Mouse (Mus musculus): Measurements from ENCODE around the gene Wnk4. TPM values are rescaled to one million over a fixed set of nuclear protein-coding genes. Genes with fewer than 3 reads are reported as not detected.

Gene Wnk4
- polyA plus RNA-seq, 1 experiment from 2014 or later, result 6.0 TPM

DNA sequence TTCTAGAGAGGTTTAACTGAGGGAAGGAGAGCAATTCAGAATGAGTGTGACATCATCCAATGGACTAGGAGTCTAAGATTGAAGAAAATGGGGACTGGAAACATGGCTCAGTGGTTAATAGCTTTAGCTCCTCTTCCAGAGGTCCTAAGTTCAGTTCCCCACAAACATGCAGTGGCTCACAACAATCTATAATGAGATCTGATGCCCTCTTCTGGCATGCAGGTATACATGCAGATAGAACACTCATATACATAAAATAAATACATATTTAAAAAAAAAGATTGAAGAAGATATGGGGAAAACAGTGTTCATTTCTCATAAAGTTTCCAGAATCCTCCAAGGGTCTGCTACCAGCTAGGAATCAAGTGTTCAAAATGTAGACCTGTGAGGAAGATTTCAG lies 24.9 kb upstream of the Wnk4 start:
- Histone ChIP-seq H3K4me2 (replicated peaks) (no peak overlapping the region), H3K27me3 (ENCODE audit: control insufficient read depth, insufficient read depth, low read length) (no peaks in the 10 kb centered on the region), H3K4me1 (replicated peaks; ENCODE audit: control insufficient read depth, insufficient read depth, low read length) (no peaks in the 10 kb centered on the region), H3K27ac (no peak overlapping the region), H3K9ac (no peak overlapping the region), H3K36me3 (replicated peaks; ENCODE audit: control insufficient read depth, insufficient read depth) (no peaks in the 10 kb centered on the region), H3K9me3 (ENCODE audit: control insufficient read depth, low read length) (no peaks in the 10 kb centered on the region), H3K4me3 (replicated peaks; ENCODE audit: low read length) (no peak overlapping the region)
- DNase-seq (ENCODE audit: low spot score), result no peak
- ATAC-seq (ENCODE audit: low FRiP score), result no peak

DNA sequence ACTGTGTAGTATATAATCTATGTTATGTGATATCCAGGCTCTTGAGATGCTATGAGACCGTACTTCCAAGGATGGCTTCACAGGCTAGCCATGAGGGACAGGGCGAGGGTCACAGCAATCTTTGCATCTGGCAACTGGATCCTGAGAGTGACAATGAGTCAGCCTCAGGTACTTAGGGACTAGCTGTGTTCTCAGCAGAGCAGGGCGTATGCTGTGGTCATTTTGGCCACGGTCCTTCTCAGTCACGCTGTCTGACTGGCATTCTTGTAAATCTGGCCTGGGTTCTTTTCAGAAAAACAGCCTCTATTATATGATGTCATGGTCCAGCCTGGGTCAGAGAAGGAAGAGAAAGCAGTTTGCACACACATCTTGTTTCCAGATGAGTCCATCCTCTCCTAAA lies 23.6 kb upstream of the Wnk4 start:
- Histone ChIP-seq H3K4me3 (replicated peaks; ENCODE audit: low read length) (no peak overlapping the region), H3K27ac (no peak overlapping the region), H3K27me3 (ENCODE audit: control insufficient read depth, insufficient read depth, low read length) (no peaks in the 10 kb centered on the region), H3K36me3 (replicated peaks; ENCODE audit: control insufficient read depth, insufficient read depth) (no peaks in the 10 kb centered on the region), H3K9ac (no peak overlapping the region), H3K9me3 (ENCODE audit: control insufficient read depth, low read length) (no peaks in the 10 kb centered on the region), H3K4me2 (replicated peaks) (no peak overlapping the region), H3K4me1 (replicated peaks; ENCODE audit: control insufficient read depth, insufficient read depth, low read length) (no peaks in the 10 kb centered on the region)
- ATAC-seq (ENCODE audit: low FRiP score) (no peak), DNase-seq (ENCODE audit: low spot score) (no peak)
- 95% methylated on average over 5 of the region's 5 CpGs for WGBS

DNA sequence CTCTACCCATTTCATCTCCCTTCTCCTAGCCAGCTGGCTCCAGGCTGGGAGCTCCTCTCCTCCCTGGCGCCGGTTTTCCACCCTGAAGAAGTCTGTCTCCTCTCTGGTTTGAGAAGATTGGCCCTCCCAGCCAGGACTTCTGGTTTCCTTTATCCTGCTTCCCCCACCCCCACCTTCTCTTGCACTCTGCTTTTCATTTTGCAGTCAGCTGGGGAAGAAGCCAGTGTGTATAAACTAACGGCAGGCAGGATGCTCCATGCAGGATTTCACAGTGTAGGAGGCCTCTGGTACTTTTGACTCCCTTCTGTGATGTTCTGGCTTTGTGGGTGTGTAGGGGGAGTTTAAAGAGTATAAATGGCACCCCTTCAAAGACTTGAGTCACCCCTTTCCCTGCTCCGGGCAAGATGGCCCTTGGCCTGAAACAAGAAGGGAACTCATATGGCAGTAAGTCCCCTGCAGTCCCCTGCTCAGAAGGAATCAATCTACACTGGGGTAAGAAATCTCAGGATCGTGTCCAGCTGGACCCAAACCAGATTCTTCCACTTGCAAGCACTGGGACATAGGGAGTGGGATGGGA lies 22.2 kb upstream of the Wnk4 start:
- Histone ChIP-seq H3K27me3 (ENCODE audit: control insufficient read depth, insufficient read depth, low read length) (no peaks in the 10 kb centered on the region), H3K27ac (no peak overlapping the region), H3K9ac (no peak overlapping the region), H3K36me3 (replicated peaks; ENCODE audit: control insufficient read depth, insufficient read depth) (no peaks in the 10 kb centered on the region), H3K4me2 (replicated peaks) (no peak overlapping the region), H3K4me3 (replicated peaks; ENCODE audit: low read length) (no peak overlapping the region), H3K9me3 (ENCODE audit: control insufficient read depth, low read length) (no peaks in the 10 kb centered on the region), H3K4me1 (replicated peaks; ENCODE audit: control insufficient read depth, insufficient read depth, low read length) (no peaks in the 10 kb centered on the region)
- DNase-seq (ENCODE audit: low spot score), result no peak
- 62% methylated on average over 5 of the region's 5 CpGs for WGBS
- ATAC-seq (ENCODE audit: low FRiP score), result no peak

DNA sequence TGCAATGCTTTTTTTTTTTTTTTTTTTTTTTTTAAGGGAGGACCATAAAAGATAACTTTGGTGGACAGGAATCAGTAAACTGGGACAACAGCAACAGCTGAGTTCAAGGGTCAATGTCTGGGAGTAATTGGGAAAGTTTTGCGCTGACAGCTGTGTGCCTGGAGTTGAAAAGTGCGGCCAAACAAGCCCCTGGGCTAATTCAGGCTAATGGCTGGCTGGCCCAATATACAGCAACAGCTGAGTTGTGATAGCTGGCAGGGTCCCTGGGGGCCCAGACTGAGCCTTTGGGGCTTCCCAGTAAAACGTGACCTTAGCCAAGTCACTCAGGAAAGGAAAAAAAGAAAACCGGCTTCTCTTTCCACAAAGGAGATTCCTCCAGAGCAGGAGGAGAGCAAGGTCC lies 15.3 kb upstream of the Wnk4 start:
- Histone ChIP-seq H3K36me3 (replicated peaks; ENCODE audit: control insufficient read depth, insufficient read depth) (no peaks in the 10 kb centered on the region), H3K9me3 (ENCODE audit: control insufficient read depth, low read length) (no peaks in the 10 kb centered on the region), H3K4me3 (replicated peaks; ENCODE audit: low read length) (no peak overlapping the region), H3K4me2 (replicated peaks) (peak overlapping the region; percentile 97; the same call in 1 of the 2 replicates), H3K27me3 (ENCODE audit: control insufficient read depth, insufficient read depth, low read length) (peaks cover 27% of the 10 kb centered on the region), H3K4me1 (replicated peaks; ENCODE audit: control insufficient read depth, insufficient read depth, low read length) (peaks cover 7% of the 10 kb centered on the region; the same call in 1 of the 2 replicates), H3K9ac (no peak overlapping the region), H3K27ac (no peak overlapping the region)
- WGBS, result 41% methylated on average over 4 of the region's 4 CpGs
- ATAC-seq (ENCODE audit: low FRiP score) (no peak), DNase-seq (ENCODE audit: low spot score) (no peak)

DNA sequence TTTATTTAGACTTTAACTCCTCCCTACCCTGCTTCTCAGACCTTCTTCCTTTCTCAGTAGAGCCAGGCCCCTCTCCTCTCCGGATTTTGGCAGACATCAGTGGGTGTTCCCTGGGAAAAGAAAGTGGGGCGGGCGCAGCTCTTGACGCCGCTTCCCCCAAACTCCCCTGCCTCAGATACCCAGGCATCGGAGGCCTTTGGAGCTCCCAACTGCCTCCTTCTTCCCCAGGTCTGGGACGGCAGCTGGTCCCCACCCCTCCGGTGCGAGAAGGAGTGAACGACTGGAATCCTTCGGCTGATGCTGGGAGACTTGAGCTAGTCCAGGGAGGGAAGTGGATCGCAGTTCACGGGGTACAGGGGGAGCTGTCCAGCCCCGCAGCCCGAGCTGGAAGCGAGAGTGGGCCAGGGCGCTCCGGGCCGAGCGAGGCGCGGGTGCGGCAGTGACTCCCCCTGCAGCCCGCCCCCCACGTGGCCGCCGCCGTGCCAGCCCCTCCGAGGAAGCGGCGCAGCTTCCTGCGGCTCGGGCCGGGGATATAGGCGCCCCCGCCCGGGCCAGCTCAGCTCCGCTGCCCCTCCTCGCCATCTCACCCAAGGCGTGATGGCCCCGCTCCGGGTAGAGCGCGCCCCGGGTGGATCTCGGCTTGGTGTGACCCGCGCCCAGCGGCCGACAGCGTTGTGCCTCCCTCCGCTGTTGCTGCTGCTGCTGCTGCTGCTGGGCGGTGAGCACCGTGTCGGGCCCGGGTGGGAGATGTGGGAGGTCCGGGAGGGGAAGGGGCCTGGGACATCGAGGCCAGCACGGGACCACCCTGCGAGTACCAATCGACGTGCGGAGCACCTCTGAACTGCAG lies 14.3 kb upstream of the Wnk4 start, which contains the start of gene Ramp2:
TSS of gene Ramp2 (plus strand) at position 174 of the 847 bp plus-strand sequence.
- Histone ChIP-seq H3K4me1 (replicated peaks; ENCODE audit: control insufficient read depth, insufficient read depth, low read length) (peaks cover 7% of the 10 kb centered on the region; the same call in 1 of the 2 replicates), H3K4me2 (replicated peaks) (peak within 1 kb of the TSS; percentile 97), H3K9me3 (ENCODE audit: control insufficient read depth, low read length) (no peaks in the 10 kb centered on the region), H3K36me3 (replicated peaks; ENCODE audit: control insufficient read depth, insufficient read depth) (no peaks in the 10 kb centered on the region), H3K4me3 (replicated peaks; ENCODE audit: low read length) (peak within 1 kb of the TSS; percentile 65), H3K27me3 (ENCODE audit: control insufficient read depth, insufficient read depth, low read length) (peaks cover 27% of the 10 kb centered on the region), H3K9ac (peak within 1 kb of the TSS; percentile 81), H3K27ac (peak within 1 kb of the TSS; percentile 60)
- DNase-seq (ENCODE audit: low spot score), result no peak
- WGBS, result under 1% methylated on average over 60 of the region's 63 CpGs
- ATAC-seq (ENCODE audit: low FRiP score), result peak; percentile 68; the same call in 1 of the 2 replicates

DNA sequence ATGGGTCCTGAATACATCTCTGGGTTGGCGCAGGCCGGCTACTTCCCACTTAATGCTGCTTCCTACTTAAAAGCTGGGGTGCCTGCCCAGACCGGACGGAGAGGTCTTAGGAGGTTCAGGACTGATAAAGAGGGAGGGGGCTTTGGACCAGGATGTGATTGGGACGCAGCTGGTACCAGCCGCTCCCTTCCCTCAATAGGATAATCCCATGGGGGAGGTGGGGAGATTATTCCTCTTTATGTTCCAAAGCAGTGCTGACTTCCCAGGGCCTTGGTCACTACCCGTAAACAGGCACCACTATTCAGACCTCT lies 13.7 kb upstream of the Wnk4 start:
- H3K36me3 ChIP-seq (replicated peaks; ENCODE audit: control insufficient read depth, insufficient read depth), result no peaks in the 10 kb centered on the region

DNA sequence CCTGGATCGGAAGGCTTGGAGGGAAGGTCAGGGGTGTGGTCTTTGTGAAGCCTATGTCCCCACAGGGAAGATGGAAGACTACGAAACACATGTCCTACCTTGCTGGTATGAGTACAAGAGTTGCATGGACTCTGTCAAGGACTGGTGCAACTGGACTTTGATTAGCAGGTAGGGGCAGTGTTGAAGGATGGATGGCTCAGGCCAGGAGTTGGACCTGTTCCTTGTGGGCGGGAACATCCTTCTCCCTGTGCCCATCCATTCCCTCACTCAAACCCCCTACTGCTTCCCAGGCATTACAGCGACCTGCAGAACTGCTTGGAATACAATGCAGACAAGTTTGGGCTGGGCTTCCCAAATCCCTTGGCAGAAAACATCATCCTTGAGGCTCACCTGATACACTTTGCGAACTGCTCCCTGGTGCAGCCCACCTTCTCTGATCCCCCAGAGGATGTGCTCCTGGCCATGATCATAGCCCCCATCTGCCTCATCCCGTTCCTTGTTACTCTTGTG lies 12.8 kb upstream of the Wnk4 start:
- Histone ChIP-seq H3K9me3 (ENCODE audit: control insufficient read depth, low read length) (no peaks in the 10 kb centered on the region), H3K36me3 (replicated peaks; ENCODE audit: control insufficient read depth, insufficient read depth) (no peaks in the 10 kb centered on the region), H3K4me2 (replicated peaks) (peak overlapping the region; percentile 97; the same call in 1 of the 2 replicates), H3K27ac (no peak overlapping the region), H3K4me3 (replicated peaks; ENCODE audit: low read length) (no peak overlapping the region), H3K4me1 (replicated peaks; ENCODE audit: control insufficient read depth, insufficient read depth, low read length) (peaks cover 8% of the 10 kb centered on the region), H3K9ac (no peak overlapping the region), H3K27me3 (ENCODE audit: control insufficient read depth, insufficient read depth, low read length) (peaks cover 27% of the 10 kb centered on the region)
- DNase-seq (ENCODE audit: low spot score) (no peak), ATAC-seq (ENCODE audit: low FRiP score) (no peak)
- 84% methylated on average over 6 of the region's 6 CpGs for WGBS

More for the DNA sequence above, 13.7 kb upstream of the Wnk4 start:
- H3K4me3 ChIP-seq (replicated peaks; ENCODE audit: low read length), result peak overlapping the region; percentile 65
- peaks cover 7% of the 10 kb centered on the region; the same call in 1 of the 2 replicates for H3K4me1 ChIP-seq (replicated peaks; ENCODE audit: control insufficient read depth, insufficient read depth, low read length)
- H3K9me3 ChIP-seq (ENCODE audit: control insufficient read depth, low read length), result no peaks in the 10 kb centered on the region
- WGBS, result 2% methylated on average over 7 of the region's 7 CpGs
- DNase-seq (ENCODE audit: low spot score) (no peak), ATAC-seq (ENCODE audit: low FRiP score) (no peak)
- H3K9ac ChIP-seq, result peak overlapping the region; percentile 81
- H3K4me2 ChIP-seq (replicated peaks), result peak overlapping the region; percentile 97
- peaks cover 27% of the 10 kb centered on the region for H3K27me3 ChIP-seq (ENCODE audit: control insufficient read depth, insufficient read depth, low read length)
- H3K27ac ChIP-seq, result peak overlapping the region; percentile 60

DNA sequence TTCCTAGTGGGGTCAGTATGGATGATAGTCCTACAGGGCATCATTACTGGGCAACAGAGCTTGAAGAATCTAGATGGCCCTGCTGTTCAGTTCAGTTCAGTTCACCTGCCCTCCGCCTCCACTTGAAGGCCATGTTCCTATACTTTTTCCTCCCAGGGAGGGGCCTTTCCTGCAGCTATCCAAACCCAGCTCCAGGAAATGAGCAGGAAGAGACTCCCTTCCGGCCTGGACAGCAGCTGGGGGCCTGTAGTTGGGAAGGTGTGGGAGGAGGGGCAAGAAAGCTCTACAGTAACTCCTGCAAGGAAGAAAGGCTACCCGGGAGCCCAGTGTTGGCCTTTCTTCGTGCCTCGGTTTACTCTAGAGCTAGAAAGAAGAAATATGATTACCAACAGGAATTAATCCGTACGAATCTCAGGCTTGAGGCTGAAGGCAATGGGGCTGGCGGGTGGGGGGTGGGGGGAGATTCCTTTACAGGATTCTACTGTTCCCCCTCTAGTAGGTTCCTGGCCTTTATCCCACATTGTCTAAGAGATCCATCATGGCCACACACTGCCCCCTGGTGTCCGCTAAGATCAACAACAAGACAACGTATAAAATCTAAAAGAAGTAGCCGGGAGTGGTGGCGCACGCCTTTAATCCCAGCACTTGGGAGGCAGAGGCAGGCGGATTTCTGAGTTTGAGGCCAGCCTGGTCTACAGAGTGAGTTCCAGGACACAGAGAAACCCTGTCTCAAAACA lies 11.9 kb upstream of the Wnk4 start:
- Histone ChIP-seq H3K27ac (no peak overlapping the region), H3K36me3 (replicated peaks; ENCODE audit: control insufficient read depth, insufficient read depth) (no peaks in the 10 kb centered on the region), H3K4me3 (replicated peaks; ENCODE audit: low read length) (no peak overlapping the region), H3K4me2 (replicated peaks) (peak overlapping the region; percentile 97; the same call in 1 of the 2 replicates), H3K4me1 (replicated peaks; ENCODE audit: control insufficient read depth, insufficient read depth, low read length) (peaks cover 13% of the 10 kb centered on the region), H3K27me3 (ENCODE audit: control insufficient read depth, insufficient read depth, low read length) (peaks cover 27% of the 10 kb centered on the region), H3K9ac (no peak overlapping the region), H3K9me3 (ENCODE audit: control insufficient read depth, low read length) (no peaks in the 10 kb centered on the region)
- ATAC-seq (ENCODE audit: low FRiP score), result no peak
- DNase-seq (ENCODE audit: low spot score), result no peak
- whole genome bisulfite sequencing, result 33% methylated on average over 14 of the region's 14 CpGs

DNA sequence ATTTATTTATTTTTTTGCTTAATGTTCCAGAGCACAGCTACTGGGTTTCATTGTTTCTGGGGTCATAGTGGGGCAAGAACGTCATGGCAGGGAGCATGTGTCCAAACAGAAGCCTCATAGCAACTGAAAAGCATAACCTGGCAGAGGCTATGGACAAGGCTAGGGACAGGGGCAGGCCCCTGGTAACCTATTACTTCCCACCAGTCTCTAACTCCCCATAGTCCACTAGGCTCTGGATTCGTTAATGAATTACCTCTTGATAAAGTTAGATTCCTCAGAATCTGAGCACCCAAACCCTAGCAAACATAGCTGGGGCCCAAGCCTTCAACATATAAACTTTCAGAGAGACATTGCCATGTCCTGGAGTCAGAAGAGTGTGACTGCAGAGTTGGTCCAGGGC lies 9.3 kb upstream of the Wnk4 start:
- WGBS, result 73% methylated on average over 2 of the region's 2 CpGs
- H3K36me3 ChIP-seq (replicated peaks; ENCODE audit: control insufficient read depth, insufficient read depth), result no peaks in the 10 kb centered on the region
- peaks cover 15% of the 10 kb centered on the region for H3K4me1 ChIP-seq (replicated peaks; ENCODE audit: control insufficient read depth, insufficient read depth, low read length)
- no peak overlapping the region for H3K9ac ChIP-seq
- H3K9me3 ChIP-seq (ENCODE audit: control insufficient read depth, low read length), result no peaks in the 10 kb centered on the region
- H3K4me2 ChIP-seq (replicated peaks), result no peak overlapping the region
- H3K4me3 ChIP-seq (replicated peaks; ENCODE audit: low read length), result no peak overlapping the region
- peaks cover 7% of the 10 kb centered on the region for H3K27me3 ChIP-seq (ENCODE audit: control insufficient read depth, insufficient read depth, low read length)
- H3K27ac ChIP-seq, result no peak overlapping the region
- no peak for ATAC-seq (ENCODE audit: low FRiP score)
- DNase-seq (ENCODE audit: low spot score), result no peak
